Mouse (Mus musculus) small intestine, adult 2 months (tissue): ENCODE measurements around the gene Ilvbl.

Experiments used
- CTCF ChIP-seq: fragments of 200-500 bp; IDR thresholded peaks from 2 replicates; pipeline ENCODE4 v1.5.1; 2012; ENCODE audit warnings: low read depth, mild to moderate bottlenecking, control low read depth, inconsistent platforms, low read length, moderate library complexity, mixed read lengths; ENCODE audit not compliant: insufficient replicate concordance, insufficient read length; ENCODE audit errors: extremely low read depth
- POLR2A ChIP-seq: fragments of 200-500 bp; IDR thresholded peaks from 2 replicates; pipeline ENCODE4 v1.6.1; 2012; ENCODE audit warnings: low read depth, mild to moderate bottlenecking, control low read depth, inconsistent platforms, low read length, moderate library complexity

GRCm38 (mm10) chr10:78594157-78594556, 20.0 kb downstream of the Ilvbl start:
- TF ChIP-seq POLR2A: no peak
- no peak for TF ChIP-seq CTCF
